Mouse (Mus musculus): ENCODE data around the gene Stag3. TPM values are rescaled to one million over a fixed set of nuclear protein-coding genes. Genes with fewer than 3 reads are reported as not detected.
A peak's percentile ranks its signal among the peaks of the same experiment; 100 is the strongest.

The Stag3 gene
- polyA plus RNA-seq, 1 experiment from 2014 or later: 9.4 TPM

- peak within 1 kb of the TSS; percentile 35 for H3K4me3 ChIP-seq
- peaks cover 50% of the 10 kb centered on the region for H3K4me1 ChIP-seq
- no peaks in the 10 kb centered on the region for H3K9me3 ChIP-seq
- ATAC-seq (ENCODE audit: low FRiP score, low read depth): peak; percentile 60
- WGBS: under 1% methylated on average over 12 of the region's 12 CpGs
- H3K27me3 ChIP-seq: 0 out of 2 replicates have a peak, but pooled peaks cover 5% of the 10 kb centered on the region
- H3K4me2 ChIP-seq (replicated peaks): peak within 1 kb of the TSS; percentile 56
- H3K9ac ChIP-seq: peak within 1 kb of the TSS; percentile 60
- H3K36me3 ChIP-seq: peaks cover 33% of the 10 kb centered on the region
- peak within 1 kb of the TSS; percentile 66; the same call in 1 of the 2 replicates for H3K27ac ChIP-seq
These were observed 7.6 kb upstream of the Stag3 start, which contains the start of gene Gal3st4 for GRCm38 (mm10) chr5:138272409-138272923. Gene Gal3st4, minus strand, starts transcription at chr5:138272840.

DNA sequence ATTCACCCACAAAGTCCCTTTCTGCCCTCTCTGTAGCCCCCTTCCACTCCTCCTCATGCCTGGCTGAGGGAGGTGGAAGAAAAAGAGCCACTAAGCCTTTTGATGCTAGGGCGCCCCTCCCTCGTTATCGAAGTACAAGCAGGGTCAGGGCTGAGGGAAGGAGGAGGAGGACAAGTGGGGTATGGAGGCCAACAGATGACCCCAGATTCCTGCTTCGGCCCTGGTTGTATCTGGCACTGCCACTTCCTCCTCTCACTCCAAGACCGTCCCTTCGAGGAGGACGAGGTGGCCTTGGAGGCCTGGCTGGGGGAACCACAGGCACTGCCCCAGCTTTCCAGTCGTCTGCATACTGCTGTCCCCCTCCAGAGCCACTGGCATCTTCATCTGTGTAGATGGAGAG, 5.9 kb upstream of the Stag3 start:
- Histone ChIP-seq H3K27me3 (0 out of 2 replicates have a peak, but pooled peaks cover 5% of the 10 kb centered on the region), H3K4me3 (no peak overlapping the region), H3K4me1 (peaks cover 66% of the 10 kb centered on the region), H3K27ac (no peak overlapping the region), H3K9me3 (no peaks in the 10 kb centered on the region), H3K36me3 (peaks cover 42% of the 10 kb centered on the region), H3K4me2 (replicated peaks) (no peak overlapping the region), H3K9ac (no peak overlapping the region)
- no peak for ATAC-seq (ENCODE audit: low FRiP score, low read depth)
- WGBS: 79% methylated on average over 8 of the region's 8 CpGs

GRCm38 (mm10) chr5:138275216-138276050, 4.6 kb upstream of the Stag3 start:
- H3K27ac ChIP-seq: no peak overlapping the region
- no peak for ATAC-seq (ENCODE audit: low FRiP score, low read depth)
- H3K27me3 ChIP-seq: 0 out of 2 replicates have a peak, but pooled peaks cover 5% of the 10 kb centered on the region
- WGBS: 33% methylated on average over 41 of the region's 41 CpGs
- no peaks in the 10 kb centered on the region for H3K9me3 ChIP-seq
- peaks cover 42% of the 10 kb centered on the region for H3K36me3 ChIP-seq
- H3K4me3 ChIP-seq: peak overlapping the region; percentile 19
- H3K9ac ChIP-seq: peak overlapping the region; percentile 62
- H3K4me1 ChIP-seq: peaks cover 67% of the 10 kb centered on the region
- peak overlapping the region; percentile 48 for H3K4me2 ChIP-seq (replicated peaks)

DNA sequence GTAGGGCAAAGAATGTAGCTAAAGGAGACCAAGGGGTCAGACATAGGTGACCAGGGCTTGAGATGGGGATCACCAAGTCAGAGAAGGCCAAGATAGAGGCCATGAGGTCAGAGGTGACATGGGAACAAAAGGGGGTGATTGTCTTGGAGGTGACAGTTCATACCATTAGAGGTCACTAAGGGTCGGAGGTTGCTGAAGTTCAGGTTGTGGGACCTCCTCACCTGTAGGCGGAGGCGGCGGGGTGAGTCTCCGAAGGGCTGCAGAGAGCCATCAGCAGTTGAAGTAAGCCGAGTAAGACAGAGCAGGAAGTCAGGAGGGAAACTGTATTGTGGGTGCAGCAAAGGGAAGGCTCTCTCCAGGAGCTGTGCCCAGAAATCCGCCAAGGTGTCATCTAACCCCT, 2.0 kb upstream of the Stag3 start:
- peaks cover 48% of the 10 kb centered on the region for H3K4me1 ChIP-seq
- no peak overlapping the region for H3K9ac ChIP-seq
- H3K27me3 ChIP-seq: peaks cover 4% of the 10 kb centered on the region; the same call in 1 of the 2 replicates
- peaks cover 42% of the 10 kb centered on the region for H3K36me3 ChIP-seq
- ATAC-seq (ENCODE audit: low FRiP score, low read depth): no peak
- peaks cover 6% of the 10 kb centered on the region; the same call in 1 of the 2 replicates for H3K9me3 ChIP-seq
- no peak overlapping the region for H3K27ac ChIP-seq
- 84% methylated on average over 7 of the region's 7 CpGs for WGBS
- peak overlapping the region; percentile 78 for H3K4me3 ChIP-seq
- H3K4me2 ChIP-seq (replicated peaks): peak overlapping the region; percentile 92

DNA sequence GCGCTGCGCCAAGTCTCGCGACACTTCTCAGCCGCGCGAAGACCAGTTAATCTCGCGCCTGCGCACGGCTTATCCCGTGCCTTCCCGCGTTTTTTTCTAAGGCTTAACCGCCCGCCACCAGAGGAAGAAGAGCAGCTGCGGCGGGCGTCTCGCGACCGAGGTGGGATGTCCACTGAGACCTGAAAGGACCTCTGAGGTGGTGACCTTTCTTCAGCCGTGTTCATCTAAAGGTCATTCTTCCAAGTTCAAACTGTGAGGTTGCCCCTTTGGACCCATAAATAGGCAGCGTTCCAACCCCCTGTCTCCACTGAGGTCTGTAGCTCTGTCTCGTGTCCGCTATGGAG, 357 bp downstream of the Stag3 start:
- ATAC-seq (ENCODE audit: low FRiP score, low read depth): no peak
- WGBS: 28% methylated on average over 26 of the region's 26 CpGs
- peaks cover 4% of the 10 kb centered on the region; the same call in 1 of the 2 replicates for H3K27me3 ChIP-seq
- no peak overlapping the region for H3K9ac ChIP-seq
- H3K4me3 ChIP-seq: peak overlapping the region; percentile 78
- peaks cover 28% of the 10 kb centered on the region for H3K36me3 ChIP-seq
- H3K27ac ChIP-seq: no peak overlapping the region
- H3K4me2 ChIP-seq (replicated peaks): peak overlapping the region; percentile 92
- peaks cover 6% of the 10 kb centered on the region; the same call in 1 of the 2 replicates for H3K9me3 ChIP-seq
- peaks cover 35% of the 10 kb centered on the region for H3K4me1 ChIP-seq

GRCm38 (mm10) chr5:138280829-138281228, 789 bp downstream of the Stag3 start:
- Histone ChIP-seq H3K27me3 (peaks cover 4% of the 10 kb centered on the region; the same call in 1 of the 2 replicates), H3K36me3 (peaks cover 24% of the 10 kb centered on the region), H3K4me3 (no peak overlapping the region), H3K9me3 (peaks cover 6% of the 10 kb centered on the region; the same call in 1 of the 2 replicates), H3K4me1 (peaks cover 31% of the 10 kb centered on the region), H3K9ac (no peak overlapping the region), H3K27ac (no peak overlapping the region), H3K4me2 (replicated peaks) (no peak overlapping the region; the same call in 1 of the 2 replicates)
- WGBS: 91% methylated on average over 15 of the region's 15 CpGs
- no peak for ATAC-seq (ENCODE audit: low FRiP score, low read depth)

GRCm38 (mm10) chr5:138281798-138282197, 1.8 kb downstream of the Stag3 start:
- Histone ChIP-seq H3K4me2 (replicated peaks) (no peak overlapping the region), H3K9me3 (peaks cover 6% of the 10 kb centered on the region; the same call in 1 of the 2 replicates), H3K4me1 (peaks cover 21% of the 10 kb centered on the region), H3K9ac (no peak overlapping the region), H3K4me3 (no peak overlapping the region), H3K27me3 (peaks cover 4% of the 10 kb centered on the region; the same call in 1 of the 2 replicates), H3K27ac (no peak overlapping the region), H3K36me3 (peaks cover 16% of the 10 kb centered on the region)
- ATAC-seq (ENCODE audit: low FRiP score, low read depth): no peak
- WGBS: 71% methylated on average over 2 of the region's 2 CpGs

- no peak overlapping the region for H3K4me2 ChIP-seq (replicated peaks)
- peaks cover 7% of the 10 kb centered on the region for H3K4me1 ChIP-seq
- WGBS: 64% methylated on average over 1 of the region's 1 CpGs
- H3K9me3 ChIP-seq: peaks cover 6% of the 10 kb centered on the region; the same call in 1 of the 2 replicates
- no peak for ATAC-seq (ENCODE audit: low FRiP score, low read depth)
- H3K4me3 ChIP-seq: no peak overlapping the region
- no peak overlapping the region for H3K27ac ChIP-seq
- no peak overlapping the region for H3K9ac ChIP-seq
- peaks cover 4% of the 10 kb centered on the region; the same call in 1 of the 2 replicates for H3K27me3 ChIP-seq
- H3K36me3 ChIP-seq: no peaks in the 10 kb centered on the region
These were observed 3.5 kb downstream of the Stag3 start for GRCm38 (mm10) chr5:138283540-138283939.

GRCm38 (mm10) chr5:138287861-138288260, 7.8 kb downstream of the Stag3 start:
- H3K4me1 ChIP-seq: no peaks in the 10 kb centered on the region
- H3K9me3 ChIP-seq: no peaks in the 10 kb centered on the region
- no peak overlapping the region for H3K9ac ChIP-seq
- H3K36me3 ChIP-seq: no peaks in the 10 kb centered on the region
- no peak for ATAC-seq (ENCODE audit: low FRiP score, low read depth)
- no peaks in the 10 kb centered on the region for H3K27me3 ChIP-seq
- WGBS: 78% methylated on average over 3 of the region's 3 CpGs
- no peak overlapping the region for H3K4me2 ChIP-seq (replicated peaks)
- no peak overlapping the region for H3K27ac ChIP-seq
- H3K4me3 ChIP-seq: no peak overlapping the region

- H3K4me2 ChIP-seq (replicated peaks): no peak overlapping the region
- no peak overlapping the region for H3K9ac ChIP-seq
- H3K9me3 ChIP-seq: no peaks in the 10 kb centered on the region
- no peak for ATAC-seq (ENCODE audit: low FRiP score, low read depth)
- H3K4me3 ChIP-seq: no peak overlapping the region
- no peaks in the 10 kb centered on the region for H3K27me3 ChIP-seq
- WGBS: 87% methylated on average over 1 of the region's 1 CpGs
- H3K36me3 ChIP-seq: no peaks in the 10 kb centered on the region
- no peaks in the 10 kb centered on the region for H3K4me1 ChIP-seq
- no peak overlapping the region for H3K27ac ChIP-seq
These were observed 11.6 kb downstream of the Stag3 start for GRCm38 (mm10) chr5:138291638-138292037.

DNA sequence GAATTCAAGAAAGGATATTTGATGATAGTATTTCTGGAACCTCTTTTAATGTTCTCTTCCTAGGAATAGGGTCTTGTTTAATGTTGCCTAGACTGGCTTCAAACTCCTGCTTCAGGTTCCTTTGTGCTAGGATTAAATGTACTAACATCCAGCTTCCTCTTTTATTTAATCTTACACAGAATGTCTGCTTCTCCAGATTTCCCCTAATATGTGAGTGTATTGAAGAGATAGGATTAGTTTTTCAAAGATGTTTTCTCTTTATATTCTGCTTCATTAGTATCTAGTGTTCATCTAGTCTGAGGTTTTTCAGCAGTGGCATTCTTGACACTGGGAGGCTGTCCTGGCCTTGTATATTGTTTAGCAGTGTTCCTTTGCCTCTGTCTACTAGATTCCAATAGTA, 14.1 kb downstream of the Stag3 start:
- Histone ChIP-seq H3K27me3 (no peaks in the 10 kb centered on the region), H3K36me3 (peaks cover 3% of the 10 kb centered on the region; the same call in 1 of the 2 replicates), H3K9me3 (no peaks in the 10 kb centered on the region), H3K4me2 (replicated peaks) (no peak overlapping the region), H3K4me3 (no peak overlapping the region), H3K4me1 (no peaks in the 10 kb centered on the region), H3K27ac (no peak overlapping the region), H3K9ac (no peak overlapping the region)
- ATAC-seq (ENCODE audit: low FRiP score, low read depth): no peak

GRCm38 (mm10) chr5:138299613-138300012, 19.6 kb downstream of the Stag3 start:
- Histone ChIP-seq H3K27ac (no peak overlapping the region), H3K4me1 (no peaks in the 10 kb centered on the region), H3K9ac (no peak overlapping the region), H3K4me2 (replicated peaks) (no peak overlapping the region), H3K27me3 (no peaks in the 10 kb centered on the region), H3K36me3 (peaks cover 5% of the 10 kb centered on the region; the same call in 1 of the 2 replicates), H3K9me3 (no peaks in the 10 kb centered on the region), H3K4me3 (no peak overlapping the region)
- no peak for ATAC-seq (ENCODE audit: low FRiP score, low read depth)
- 75% methylated on average over 2 of the region's 2 CpGs for WGBS
